ENCODE assay signal across 8 mouse cellular contexts in the genomic region with DNA sequence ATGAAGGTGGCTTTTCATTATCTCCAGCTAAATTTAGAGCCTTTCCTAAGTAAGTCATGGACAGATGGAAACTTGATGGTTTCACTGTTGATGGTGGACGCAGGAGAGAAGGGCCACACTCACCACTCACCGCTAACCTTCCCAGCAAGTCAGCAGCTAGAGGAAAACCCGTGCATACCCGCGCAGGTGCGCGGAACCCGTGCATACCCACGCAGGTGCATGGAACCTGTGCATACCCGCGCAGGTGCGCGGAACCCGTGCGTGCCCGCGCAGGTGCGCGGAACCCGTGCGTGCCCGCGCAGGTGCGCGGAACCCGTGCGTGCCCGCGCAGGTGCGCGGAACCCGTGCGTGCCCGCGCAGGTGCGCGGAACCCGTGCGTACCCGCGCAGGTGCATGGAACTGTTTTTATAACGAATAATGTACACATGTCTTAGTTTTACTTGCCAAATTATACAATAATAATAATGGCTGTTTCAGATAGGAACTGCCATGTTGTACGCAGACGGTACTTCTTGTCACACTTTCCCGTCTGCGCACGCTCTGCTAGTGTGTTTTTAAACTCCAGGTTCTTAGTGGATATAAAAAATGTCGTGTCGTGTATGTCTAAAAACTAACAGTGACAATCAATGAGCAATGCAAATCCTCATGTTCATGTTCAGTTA.
DNase-seq lines count a peak whose midpoint lies in the region; ATAC-seq and TF ChIP-seq lines count a peak whose summit lies in the region.

No protein-coding gene starts in this region.

- peak overlapping the region; percentile 63 for H3K4me3 ChIP-seq in left cerebral cortex, adult 2 months
- peak overlapping the region; percentile 69 for H3K4me3 ChIP-seq in bone marrow macrophage, adult 2 months (ENCODE audit: insufficient read depth, low read length)
- H3K4me3 ChIP-seq in forebrain, embryonic 16.5 days (replicated peaks; ENCODE audit: low read length): peak overlapping the region; percentile 44
- peak overlapping the region; percentile 49 for H3K4me3 ChIP-seq in limb, embryonic 13.5 days
- H3K4me3 ChIP-seq in stomach, embryonic 14.5 days (ENCODE audit: low read depth, low read length): peak overlapping the region; percentile 45

- no peaks in the 10 kb centered on the region for H3K9me3 ChIP-seq in forebrain, embryonic 16.5 days (ENCODE audit: control insufficient read depth, low read length)
- no peaks in the 10 kb centered on the region for H3K9me3 ChIP-seq in limb, embryonic 13.5 days
- H3K9me3 ChIP-seq in stomach, embryonic 14.5 days (ENCODE audit: control insufficient read depth, low read depth, low read length): no peaks in the 10 kb centered on the region

- TF ChIP-seq CTCF in left cerebral cortex, adult 2 months (IDR thresholded peaks at IDR 0.05): no peak
- TF ChIP-seq CTCF in bone marrow macrophage, adult 2 months (IDR thresholded peaks at IDR 0.05; ENCODE audit: low read depth, low read length): no peak

- under 1% methylated on average over 49 of the region's 49 CpGs for WGBS in forebrain, embryonic 16.5 days
- 2% methylated on average over 49 of the region's 49 CpGs for WGBS in limb, embryonic 13.5 days
- WGBS in stomach, embryonic 14.5 days: 2% methylated on average over 48 of the region's 49 CpGs

- H3K4me1 ChIP-seq in bone marrow macrophage, adult 2 months (ENCODE audit: control insufficient read depth, insufficient read depth, low read length): no peaks in the 10 kb centered on the region
- H3K4me1 ChIP-seq in forebrain, embryonic 16.5 days (replicated peaks; ENCODE audit: control insufficient read depth, insufficient read depth, low read length): peaks cover 10% of the 10 kb centered on the region
- peaks cover 9% of the 10 kb centered on the region; the same call in 1 of the 2 replicates for H3K4me1 ChIP-seq in limb, embryonic 13.5 days
- H3K4me1 ChIP-seq in stomach, embryonic 14.5 days (ENCODE audit: control insufficient read depth, insufficient read depth, low read length): no peaks in the 10 kb centered on the region

- 0 out of 2 replicates have a peak, but pooled peaks have one; percentile 6 for ATAC-seq in forebrain, embryonic 16.5 days
- ATAC-seq in limb, embryonic 13.5 days (ENCODE audit: low FRiP score, low read depth): no peak
- ATAC-seq in stomach, embryonic 14.5 days (ENCODE audit: insufficient number of reproducible peaks, insufficient read depth, low FRiP score, low read depth): no peak
- no peak for ATAC-seq in activated CD4-positive, CD25-positive, alpha-beta regulatory T cell, adult 4 months

- H3K36me3 ChIP-seq in forebrain, embryonic 16.5 days (ENCODE audit: control insufficient read depth, insufficient read depth): no peaks in the 10 kb centered on the region
- H3K36me3 ChIP-seq in limb, embryonic 13.5 days: peaks cover 19% of the 10 kb centered on the region
- H3K36me3 ChIP-seq in stomach, embryonic 14.5 days (ENCODE audit: control insufficient read depth, insufficient read depth, low read length): peaks cover 4% of the 10 kb centered on the region; the same call in 1 of the 2 replicates

- DNase-seq in left cerebral cortex, adult 2 months (ENCODE audit: extremely low spot score in 1 of 2, low spot score in 2 of 2): no peak
- no peak for DNase-seq in left cerebral cortex, adult 18-20 months (ENCODE audit: low spot score in 2 of 2)
- no peak for DNase-seq in right cerebral cortex, adult 18-20 months

- no peak for TF ChIP-seq POLR2A in bone marrow macrophage, adult 2 months (IDR thresholded peaks at IDR 0.05; ENCODE audit: borderline replicate concordance, low read depth, low read length)

- H3K9ac ChIP-seq in forebrain, embryonic 16.5 days (replicated peaks; ENCODE audit: low read depth, low read length): peak overlapping the region; percentile 50
- peak overlapping the region; percentile 58 for H3K9ac ChIP-seq in limb, embryonic 13.5 days
- peak overlapping the region; percentile 48 for H3K9ac ChIP-seq in stomach, embryonic 14.5 days (replicated peaks; ENCODE audit: low read depth, low read length)

- intact Hi-C loops in left cerebral cortex, adult 2 months (cut with DNase I): no loop called here

- peak overlapping the region; percentile 87 for H3K27ac ChIP-seq in left cerebral cortex, adult 2 months
- H3K27ac ChIP-seq in bone marrow macrophage, adult 2 months (ENCODE audit: insufficient read depth, low read depth, low read length): 0 out of 2 replicates have a peak overlapping the region, but pooled peaks have one; percentile 16
- H3K27ac ChIP-seq in forebrain, embryonic 16.5 days (ENCODE audit: low read length): peak overlapping the region; percentile 54
- H3K27ac ChIP-seq in limb, embryonic 13.5 days: 0 out of 2 replicates have a peak overlapping the region, but pooled peaks have one; percentile 22
- peak overlapping the region; percentile 67 for H3K27ac ChIP-seq in stomach, embryonic 14.5 days (ENCODE audit: low read length)

- H3K27me3 ChIP-seq in forebrain, embryonic 16.5 days (replicated peaks; ENCODE audit: control insufficient read depth, insufficient read depth, low read length): no peaks in the 10 kb centered on the region
- H3K27me3 ChIP-seq in limb, embryonic 13.5 days: no peaks in the 10 kb centered on the region
- no peaks in the 10 kb centered on the region for H3K27me3 ChIP-seq in stomach, embryonic 14.5 days (ENCODE audit: control insufficient read depth, insufficient read depth, low read length)

- H3K4me2 ChIP-seq in forebrain, embryonic 16.5 days (ENCODE audit: low read length): peak overlapping the region; percentile 72
- peak overlapping the region; percentile 88 for H3K4me2 ChIP-seq in limb, embryonic 13.5 days (replicated peaks)
- peak overlapping the region; percentile 71 for H3K4me2 ChIP-seq in stomach, embryonic 14.5 days (replicated peaks; ENCODE audit: low read depth, low read length)

Comparison
In these comparisons a context has a peak if more than half of its experiments do, and no peak if none do; other contexts are left out.
1. H3K27ac ChIP-seq: peak in every context shown above with its lines; median percentile 87 in left cerebral cortex, adult 2 months; 67 in stomach, embryonic 14.5 days; 54 in forebrain, embryonic 16.5 days; 22 in limb, embryonic 13.5 days; 16 in bone marrow macrophage, adult 2 months.